10 mouse cellular contexts compared by ENCODE assay signal in the genomic region with DNA sequence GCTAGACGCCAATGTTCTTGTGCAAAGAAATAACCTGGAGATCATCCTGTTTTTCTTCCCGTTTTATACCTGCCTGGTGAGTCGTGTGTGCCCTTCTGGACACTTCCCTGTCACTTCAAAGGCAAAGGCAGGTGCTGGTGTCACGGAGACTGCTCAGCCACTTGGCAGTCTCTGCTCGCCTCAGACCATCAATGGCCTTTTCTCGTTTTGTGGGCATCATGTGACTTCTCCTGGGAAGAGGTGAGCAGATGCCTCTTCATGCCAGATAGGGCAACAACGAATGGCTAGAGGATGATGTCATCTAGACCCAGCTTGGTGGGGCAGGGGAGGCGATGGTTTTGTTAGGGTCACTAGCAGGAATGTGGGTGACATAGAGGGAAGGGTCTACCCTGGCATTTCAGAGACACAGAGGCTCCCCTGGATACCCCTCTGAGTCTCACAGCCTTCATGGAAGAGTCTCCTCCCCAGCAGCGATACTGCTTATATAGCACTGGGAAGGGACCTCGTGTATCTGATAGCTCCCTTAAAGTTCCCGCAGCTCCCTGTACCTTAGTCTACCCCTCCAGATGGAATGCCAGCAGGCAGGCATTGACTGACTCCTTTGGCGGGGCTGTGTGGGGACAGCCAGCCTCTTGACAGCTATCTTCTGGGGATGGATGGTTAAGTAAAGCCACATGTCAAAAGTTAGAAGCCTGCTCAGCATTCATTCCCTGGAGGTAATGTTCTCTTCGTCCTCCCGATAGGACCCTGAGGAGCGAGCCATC.
"Had no signal": no experiment of that assay in that cellular context is flagged by ENCODE, and none has a peak within 500 bp of the region (broad histone marks: within the 10 kb centered on the region; RNA-seq: fewer than 3 reads in every experiment).

No protein-coding gene starts in this region.

- DNase-seq: kidney, postnatal 25 days; layer of hippocampus, adult 9-11 months; liver; lung, adult 18-20 months; lung, postnatal 10 days; lung, postnatal 36 days; midbrain, embryonic 14.5 days; thymus, adult 2 months; thymus, postnatal 14 days; thymus, postnatal 4 days had no signal
